Mouse (Mus musculus) testis, postnatal 14 days (tissue): ENCODE results near the gene Gm9958.

Experiments
- DNase-seq: peaks from one replicate; pipeline ENCODE4 v3.0.0; 2021; ENCODE audit warnings: low spot score

The Gm9958 gene

DNA sequence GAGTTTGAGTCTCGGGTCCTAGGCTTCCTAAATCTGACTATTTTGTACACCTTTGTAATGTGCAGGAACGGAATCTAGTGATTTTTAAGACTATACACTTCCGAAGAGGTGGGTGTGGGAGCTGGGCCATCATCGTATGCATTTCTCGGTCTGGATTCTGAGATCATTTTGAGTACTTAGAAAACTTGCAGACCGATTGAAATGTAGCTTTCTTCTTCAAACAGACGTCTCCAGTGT is at the start of gene Gm9958:
Gene Gm9958, plus strand, starts transcription at position 138 of the 237 bp plus-strand sequence.
- DNase-seq = no peak

DNA sequence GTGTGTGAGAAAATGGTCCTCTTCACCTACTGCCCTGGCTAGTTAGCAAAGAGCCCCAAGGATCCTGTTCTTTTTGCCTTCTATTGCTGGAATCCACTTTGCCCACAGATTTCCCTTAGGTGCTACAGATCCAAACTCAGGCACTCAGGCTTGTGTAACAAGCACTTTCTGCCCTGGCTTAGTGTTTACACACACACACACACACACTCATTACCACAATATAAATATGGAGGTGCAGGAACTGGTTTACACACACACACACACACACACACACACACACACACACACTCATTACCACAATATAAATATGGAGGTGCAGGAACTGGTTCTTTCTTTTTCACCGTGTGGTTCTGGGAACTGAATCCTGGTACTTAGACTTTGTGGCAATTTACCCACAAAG is 35.9 kb upstream of the Gm9958 start:
- DNase-seq = no peak

DNA sequence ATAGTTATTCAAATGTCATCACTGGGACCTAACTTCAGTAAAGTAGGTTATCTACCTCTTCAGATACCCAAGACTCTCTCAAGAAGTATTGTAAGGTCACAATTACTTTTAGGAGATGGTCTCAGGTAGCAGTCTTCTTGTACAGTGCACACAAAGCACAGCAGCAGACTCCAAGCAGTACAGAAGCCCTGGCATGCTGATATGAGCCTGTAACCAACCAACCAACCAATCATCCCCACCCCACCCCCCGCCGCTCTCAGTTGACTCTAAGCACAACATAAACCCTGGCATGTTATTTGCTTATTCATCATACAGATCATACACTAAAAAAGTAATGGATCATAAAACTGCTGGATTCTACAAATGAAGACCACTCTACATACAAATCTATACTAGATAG is 34.5 kb upstream of the Gm9958 start:
- no peak for DNase-seq

DNA sequence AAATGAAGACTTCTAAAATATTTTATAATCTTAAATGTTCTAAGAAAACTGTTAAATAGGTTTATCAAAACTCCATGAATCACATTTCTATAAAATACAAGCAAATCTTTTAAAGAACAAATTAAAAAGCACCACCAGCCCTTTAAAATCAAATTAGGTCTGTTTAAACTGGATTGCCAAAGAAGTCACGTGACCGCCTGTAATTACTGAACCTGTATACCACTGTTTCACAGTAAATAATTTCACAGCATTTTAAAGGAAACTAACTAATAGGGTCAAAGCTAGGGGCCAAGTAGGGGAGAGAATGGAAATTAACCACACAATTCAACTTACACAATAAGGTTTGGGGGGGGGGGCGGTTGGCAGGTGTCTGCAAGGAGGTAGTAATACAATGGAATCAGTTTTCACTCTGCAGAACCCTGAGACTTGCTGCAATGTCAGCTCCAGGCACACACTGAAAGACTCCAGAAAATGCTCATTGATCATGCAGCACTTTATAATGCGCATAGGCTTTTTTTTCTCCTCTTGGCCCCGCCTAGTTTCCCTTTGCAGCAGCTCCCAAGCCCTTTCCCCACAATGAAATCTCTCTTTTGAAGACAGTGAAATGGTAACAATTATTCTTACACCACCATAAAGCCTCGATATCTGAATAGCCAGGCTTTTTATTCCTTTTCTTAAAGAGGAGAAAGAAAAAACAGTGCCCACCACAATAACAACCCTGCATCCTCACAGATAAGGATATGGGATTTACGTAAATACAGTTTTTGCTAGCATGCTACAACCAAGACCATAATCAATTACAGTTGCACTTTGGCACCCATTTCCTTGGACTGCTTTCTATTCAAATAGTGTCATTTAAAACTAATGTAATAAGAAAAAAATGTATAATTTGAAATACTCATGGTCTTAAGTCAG is 28.6 kb upstream of the Gm9958 start:
- DNase-seq = no peak

DNA sequence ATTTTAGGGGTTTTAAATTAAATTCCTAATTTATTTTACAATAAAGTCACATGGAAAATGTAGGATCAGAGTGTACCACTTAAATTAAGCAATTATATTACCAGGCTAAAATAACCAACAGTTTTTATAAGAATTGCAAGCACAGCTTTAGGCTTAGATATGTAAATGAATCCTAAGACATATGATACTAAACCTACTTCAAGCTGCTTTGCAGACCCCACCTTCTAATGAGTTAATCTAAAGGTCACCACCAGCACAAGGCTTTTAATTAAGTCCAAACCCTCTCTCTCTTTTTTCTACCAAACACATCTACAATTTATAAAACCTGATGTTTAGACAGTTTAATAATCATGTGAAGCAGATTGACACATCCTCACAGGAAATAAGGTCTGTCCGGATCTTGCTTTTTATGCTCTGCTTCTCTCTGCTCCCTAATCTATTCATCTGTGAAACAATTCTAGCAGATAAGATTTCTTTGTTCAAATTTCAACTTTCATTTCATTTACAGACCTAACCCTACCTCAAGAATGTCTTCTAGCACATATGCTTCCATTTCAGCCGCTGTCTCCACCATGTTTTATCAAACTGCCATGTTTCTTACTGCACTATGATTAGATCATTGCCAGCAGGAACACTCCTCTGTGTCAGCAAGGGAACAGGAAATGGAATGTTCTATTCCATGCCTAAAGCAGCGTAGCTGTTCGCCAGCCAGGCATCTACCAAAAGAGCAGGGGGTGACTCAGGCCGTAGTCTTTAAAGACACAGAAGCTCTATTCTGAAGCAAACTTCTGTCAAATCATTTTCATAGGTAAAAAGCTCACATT is 27.7 kb upstream of the Gm9958 start:
- no peak for DNase-seq

DNA sequence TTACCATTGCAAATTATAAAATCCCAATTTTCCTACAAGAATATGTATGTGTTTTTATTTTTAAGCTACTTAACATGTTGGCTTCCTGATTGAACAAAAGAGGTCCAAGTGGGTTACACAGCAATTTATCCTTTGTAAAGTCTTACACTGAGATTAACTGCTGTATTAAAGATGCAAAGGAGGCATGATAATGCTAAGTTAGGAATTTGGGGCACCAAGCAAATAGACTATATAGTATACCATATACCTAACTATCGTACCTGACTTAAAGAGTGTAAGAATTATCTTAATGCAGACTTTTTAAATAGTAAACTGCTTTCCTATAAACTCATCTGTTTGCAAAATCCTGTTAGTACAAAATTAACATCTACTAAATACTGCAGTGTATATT is 27.1 kb upstream of the Gm9958 start:
- DNase-seq = no peak

DNA sequence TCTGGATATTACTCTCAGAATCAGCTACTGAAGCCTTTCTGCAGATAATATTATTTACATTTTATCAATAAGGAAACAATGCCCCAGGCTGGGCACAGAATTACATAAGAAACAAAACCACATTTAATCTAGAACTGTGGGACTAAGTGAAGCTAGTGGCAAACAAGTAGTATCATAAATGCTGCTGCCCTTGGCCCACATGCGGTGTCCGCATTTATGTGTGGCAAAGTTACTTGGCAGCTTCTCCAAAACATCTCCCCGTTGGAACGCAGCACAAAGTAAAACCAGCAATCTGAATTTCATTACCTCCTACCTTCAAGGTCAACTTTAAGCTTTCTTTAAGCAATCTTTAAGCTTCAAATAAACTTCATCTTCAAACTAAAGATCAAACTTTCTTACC is 26.2 kb upstream of the Gm9958 start:
- DNase-seq = no peak

DNA sequence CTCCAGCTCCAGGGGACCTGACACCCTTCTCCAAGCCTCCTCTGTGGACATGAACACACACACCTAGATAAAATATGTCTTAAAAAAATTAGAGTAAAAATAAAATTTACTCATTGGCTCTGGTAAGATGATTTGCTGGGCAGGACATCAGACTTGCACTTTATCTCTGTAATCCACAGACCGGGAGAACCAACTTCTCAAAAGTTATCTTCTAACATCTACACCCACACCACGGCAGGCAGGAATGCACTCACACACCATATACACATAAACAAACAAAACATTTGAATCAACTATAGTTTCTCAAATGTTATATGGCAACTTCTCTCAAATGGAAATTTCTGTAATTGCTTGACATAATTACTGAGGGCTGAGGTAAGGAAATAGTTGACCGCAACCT is 20.1 kb upstream of the Gm9958 start:
- DNase-seq = no peak

DNA sequence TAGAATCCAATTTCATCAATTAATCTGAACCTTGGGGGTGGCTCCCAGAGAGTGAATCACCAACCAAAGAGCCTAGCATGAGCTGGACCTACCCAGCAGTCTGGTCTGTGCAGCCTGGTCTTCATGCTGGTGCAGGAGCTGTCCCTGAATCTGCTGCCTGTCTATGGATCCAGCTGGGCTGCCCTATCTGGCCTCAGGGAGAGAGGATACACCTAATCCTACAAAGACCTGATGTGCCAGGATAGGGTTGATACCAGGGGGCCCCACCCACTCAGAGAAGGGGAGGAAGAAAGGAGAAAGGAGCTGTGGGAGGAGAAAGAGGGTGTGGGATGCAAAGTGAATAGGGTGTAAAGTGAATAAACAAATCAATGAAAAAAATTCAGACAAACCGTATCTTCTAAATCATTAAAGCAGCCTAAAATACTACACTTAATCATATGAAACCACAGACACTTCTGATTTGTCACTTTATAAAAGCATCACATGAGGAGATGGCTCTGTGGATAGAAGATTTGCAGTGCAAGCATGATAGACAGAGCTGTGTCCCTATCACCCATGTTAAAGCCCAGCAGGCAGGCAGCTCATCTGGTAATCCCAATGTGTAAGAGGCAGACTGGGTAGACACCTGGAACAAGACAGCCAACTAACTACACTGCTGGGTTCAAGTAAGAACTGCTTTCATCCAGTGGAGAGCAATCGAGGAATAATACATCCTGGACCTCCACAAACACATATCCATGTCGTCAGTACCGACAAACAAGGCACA is 13.3 kb upstream of the Gm9958 start:
- no peak for DNase-seq

DNA sequence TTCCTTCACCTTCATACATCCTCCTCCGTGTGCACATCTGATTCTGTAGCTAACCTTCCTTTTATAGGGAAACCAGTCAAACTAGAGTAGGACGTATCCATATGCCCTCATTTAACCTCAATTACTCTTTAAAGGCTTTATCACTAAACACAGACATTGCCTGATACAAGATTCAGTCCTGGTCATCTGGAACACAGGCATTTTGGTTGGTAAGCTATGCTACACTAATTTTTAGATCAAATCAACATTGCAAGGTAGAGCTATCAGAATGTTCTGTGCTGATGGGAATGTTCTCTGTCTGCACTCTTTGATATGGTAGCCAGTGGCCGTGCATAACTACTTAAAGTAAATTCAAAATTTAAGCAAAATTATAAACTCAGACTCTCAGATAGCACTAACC is 11.2 kb upstream of the Gm9958 start:
- no peak for DNase-seq

DNA sequence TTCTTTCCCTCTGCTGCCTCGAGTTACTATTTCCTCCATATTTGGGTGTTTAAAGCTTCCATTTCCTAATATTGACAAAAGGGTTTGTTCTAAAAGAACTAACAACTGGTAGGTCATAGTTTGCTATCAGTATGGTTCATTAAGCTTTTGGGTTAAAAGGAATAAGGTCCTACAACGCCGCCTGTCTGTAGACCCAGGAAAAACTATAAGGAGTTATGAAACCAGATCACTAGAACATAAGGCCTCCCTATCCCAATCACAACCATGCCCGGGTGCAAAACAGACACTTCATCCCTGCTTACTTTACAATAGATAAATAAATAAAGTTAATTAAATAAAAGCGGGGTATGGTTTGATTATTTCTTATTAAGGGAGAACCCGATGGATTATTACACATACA is 2.5 kb upstream of the Gm9958 start:
- peak; percentile 27 for DNase-seq

DNA sequence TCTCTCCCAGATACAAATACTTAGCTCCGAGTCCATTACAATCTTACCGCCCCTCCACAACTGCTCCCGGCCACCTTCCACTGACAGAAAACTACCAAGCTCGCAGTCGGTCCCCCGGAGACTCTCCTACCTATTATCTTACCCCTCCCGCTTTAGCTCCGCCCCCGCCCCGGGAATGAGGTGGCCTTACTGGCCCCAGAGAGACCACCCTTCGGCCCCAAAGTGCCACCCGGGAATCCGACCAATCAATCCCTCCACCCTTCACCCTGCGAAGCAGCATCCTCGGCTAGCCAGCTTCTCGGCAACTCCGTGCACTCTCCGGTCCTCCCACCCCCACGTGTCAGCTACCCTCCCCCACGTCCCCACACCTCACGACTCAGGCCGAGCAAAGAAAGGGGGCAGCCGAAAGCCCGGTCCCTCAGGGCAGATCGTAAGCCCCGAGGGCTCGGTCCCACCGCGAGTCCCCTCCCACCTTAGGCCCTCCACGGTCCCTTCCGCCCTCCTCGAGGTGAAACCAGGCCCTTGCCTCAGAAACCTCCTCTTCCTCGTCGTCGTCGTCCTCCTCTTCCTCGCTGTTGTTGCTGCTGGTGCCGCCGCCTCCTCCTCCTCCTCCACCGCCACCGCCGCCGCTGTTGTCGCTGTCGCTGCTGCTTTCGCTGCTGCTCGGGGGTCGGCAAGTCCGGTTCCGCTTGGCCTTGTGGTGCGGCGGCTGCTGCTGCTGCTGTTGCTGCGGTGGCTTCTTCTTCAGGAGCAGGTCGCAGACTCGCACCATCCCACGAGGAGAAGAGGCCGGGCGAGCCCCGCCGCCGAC is 1.7 kb upstream of the Gm9958 start:
- peak; percentile 69 for DNase-seq

DNA sequence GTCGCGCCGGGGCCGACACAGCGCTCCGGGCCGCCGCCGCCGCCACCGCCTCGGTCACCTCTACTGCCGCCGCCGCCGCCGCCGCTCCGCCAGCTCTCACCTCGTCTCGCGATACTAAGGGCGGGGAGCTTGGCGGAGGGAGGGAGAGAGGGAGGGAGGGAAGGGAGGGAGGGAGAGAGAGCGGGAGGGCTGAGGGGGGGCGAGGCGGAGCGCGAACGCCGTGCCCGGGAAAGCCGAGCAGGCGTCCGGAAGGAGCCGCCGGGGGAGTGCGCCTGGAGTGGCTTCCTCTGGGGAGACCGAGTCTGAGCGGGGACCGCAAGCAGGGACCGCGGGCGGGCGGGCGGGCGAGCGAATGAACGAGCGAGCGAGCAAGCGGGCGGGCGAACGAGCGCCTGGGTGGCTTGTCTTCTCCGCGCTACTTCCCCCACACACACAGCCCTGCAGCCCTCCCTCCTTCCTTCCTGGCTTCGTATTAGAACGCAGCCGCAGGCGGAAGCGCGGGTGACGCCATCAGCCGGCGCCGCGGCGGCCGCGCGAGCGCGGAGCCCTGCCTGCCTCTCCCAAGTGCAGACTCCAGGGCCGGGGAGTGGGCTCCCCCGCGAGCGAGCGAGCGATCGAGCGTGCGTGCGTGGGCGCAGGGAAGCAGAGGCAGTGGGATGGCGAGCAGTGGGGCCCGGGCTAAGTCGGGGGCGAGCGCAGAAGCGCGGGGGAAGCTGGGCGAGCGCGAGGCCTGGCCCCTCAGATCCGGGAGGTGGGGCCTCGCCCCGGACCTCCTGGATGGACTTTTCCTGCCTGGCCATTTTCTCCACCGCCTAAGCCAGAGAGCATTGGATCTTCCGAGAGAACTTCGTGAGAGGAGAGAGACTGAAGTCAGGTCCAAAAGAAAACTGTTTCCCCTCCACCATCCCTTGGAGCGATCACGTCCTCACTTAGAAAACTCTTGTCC is 610 bp upstream of the Gm9958 start, which contains the start of gene Ankrd17:
Gene Ankrd17, minus strand, starts transcription at position 457 of the 946 bp plus-strand sequence.
- peak; percentile 92 for DNase-seq

DNA sequence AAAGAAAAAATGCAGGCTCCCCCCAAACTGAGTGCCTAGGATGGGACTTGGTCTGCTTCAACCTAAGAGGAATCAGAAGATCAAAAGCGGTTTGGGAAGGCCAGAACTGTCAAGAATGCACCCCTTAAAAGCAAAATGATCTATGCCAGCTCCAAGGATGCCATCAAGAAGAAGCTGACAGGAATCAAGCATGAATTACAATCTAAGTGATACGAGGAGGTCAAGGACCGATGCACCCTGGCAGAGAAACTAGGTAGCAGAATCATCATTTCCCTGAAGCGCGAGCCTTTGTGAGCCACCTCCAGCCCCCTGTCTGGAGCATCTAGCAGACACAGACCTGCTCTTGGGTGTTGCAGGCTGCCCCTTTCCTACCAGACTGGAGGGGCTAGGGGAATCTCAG is 3.4 kb downstream of the Gm9958 start:
- no peak for DNase-seq

DNA sequence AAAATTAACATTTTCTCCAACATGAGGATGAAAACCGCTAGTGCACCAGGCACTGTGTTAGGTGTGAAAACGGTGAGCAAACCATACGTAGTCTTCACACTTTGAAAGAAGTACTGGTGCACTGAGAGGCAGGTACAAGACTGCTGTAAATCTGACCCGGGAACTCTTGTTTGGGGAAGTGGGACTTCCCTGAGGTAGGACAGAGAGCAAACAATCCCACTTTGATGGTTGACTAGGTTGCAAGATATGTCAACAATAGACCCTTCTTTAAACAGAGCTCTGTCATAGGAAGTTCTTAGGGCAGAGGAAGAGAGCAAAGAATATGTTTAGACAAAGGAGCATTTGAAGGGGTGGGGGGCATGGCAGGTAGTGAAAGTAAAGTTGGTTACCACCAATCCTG is 6.7 kb downstream of the Gm9958 start:
- DNase-seq = no peak

DNA sequence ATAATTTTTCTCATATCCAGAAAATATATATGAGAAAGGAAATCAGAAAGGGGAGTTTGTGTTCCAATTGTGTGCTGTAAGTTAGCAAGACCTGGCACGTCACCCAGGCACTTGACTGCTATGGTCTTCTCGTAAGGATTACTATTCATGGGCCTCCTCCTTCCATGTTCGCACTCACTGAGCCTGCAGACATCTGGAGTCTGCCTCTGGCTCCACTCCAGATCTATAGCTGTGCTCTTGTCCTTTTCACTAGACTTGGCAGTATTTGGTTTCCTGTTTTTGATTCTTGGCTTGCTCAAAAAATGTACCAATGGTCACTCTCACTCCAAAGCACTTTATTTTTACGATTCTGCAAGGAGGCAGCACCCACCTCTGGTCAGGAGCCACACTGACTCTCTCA is 14.5 kb downstream of the Gm9958 start:
- DNase-seq = no peak

DNA sequence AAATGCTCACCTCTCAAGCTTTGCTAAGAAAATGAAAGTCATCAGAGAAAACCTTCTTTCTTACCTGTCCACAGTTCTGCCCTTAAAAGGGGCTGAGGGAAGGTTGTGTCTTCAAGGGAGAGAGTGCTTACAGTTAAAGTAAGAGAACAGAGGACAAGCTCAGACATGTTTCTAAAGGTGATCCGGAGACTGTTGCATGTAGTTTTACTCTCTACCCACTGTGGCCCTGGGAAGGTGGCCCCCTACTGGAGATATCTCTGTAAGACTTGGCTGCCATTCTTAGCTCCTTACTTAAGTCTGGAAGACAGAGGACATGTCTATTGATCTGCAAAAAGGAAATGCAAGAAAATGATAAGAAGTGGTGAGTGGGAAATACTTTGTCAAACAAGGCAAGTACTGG is 16.1 kb downstream of the Gm9958 start:
- DNase-seq = no peak

DNA sequence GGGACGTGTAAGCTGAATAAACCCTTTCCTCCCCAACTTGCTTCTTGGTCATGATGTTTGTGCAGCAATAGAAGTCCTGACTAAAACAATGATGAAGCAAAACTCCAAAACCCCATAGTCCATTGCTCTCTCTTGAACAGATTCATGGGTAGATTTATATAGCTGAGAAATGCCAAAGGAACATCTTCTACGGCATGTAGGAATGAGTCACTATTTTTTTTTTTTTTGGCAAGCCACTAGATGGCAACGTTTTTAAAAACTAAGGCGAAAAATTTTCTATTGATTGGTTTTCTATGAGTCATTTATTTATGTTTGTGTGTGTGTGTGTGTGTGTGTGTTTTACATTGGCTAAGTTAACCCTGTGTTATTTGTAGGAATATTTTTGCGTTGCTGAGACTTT is 26.8 kb downstream of the Gm9958 start:
- DNase-seq = no peak

DNA sequence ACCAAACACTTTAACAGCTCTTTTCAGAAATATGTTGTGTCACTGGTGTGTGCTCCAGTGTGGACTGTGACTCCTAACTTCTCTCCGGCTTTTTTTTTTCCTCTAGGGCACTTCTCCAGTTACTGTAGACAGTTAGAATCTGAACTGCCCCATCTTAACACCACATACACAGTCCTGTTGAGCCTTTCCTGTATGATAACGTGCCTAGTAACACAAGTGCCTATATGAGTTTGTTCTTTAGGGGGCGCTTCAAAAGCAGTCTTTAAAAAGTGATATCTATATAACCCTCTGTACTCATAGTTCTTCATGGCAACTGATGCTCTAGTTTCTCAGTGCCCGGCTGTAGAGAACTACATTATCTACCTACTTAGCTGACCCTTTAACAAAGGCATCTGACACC is 27.3 kb downstream of the Gm9958 start:
- DNase-seq = no peak

DNA sequence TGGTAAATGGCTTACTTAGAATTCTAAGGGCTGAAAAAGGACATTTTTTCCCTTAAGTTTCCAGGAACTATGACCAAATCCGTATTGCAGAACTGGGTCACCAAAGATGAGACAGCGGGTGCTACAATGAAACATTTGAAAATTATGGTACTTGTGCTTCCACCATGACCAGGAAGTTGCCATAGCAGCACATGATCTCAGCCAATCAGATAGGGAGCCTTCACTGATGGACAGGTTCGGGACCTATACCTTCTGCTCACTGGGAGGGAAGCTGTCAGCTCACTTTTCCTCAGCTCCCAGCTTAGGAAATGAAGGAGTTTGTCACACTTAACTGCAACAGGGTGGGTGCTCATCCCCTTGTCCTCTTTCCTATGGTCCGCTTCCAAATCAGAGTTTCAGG is 29.8 kb downstream of the Gm9958 start:
- DNase-seq = no peak

DNA sequence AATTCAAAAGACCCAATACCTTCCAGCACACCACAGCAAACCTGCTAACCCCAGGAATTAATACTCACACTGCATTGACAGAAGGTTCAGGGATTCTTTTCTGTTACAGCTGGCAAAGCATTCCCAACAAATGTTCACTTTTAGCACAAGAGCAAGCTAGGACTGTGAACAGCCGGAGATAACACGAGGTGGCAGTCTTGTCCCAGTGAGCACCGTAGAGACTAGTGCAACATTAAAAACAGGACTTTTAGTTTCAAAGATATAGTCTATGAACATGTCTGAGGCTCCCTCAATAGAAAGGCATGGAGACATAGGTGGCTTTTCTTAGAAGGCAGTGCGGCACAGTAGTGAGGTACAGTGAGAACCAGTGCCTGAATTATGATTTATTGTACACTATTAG is 38.2 kb downstream of the Gm9958 start:
- no peak for DNase-seq
